Mouse (Mus musculus) right cerebral cortex, postnatal 25 days (tissue): ENCODE measurements around the gene 4930578C19Rik.
A peak's percentile ranks its signal among the peaks of the same experiment; 100 is the strongest.
"Not testable (repeated sequence)": the region's sequence is repeated elsewhere in the genome, so short reads cannot be mapped to it uniquely, and the experiment has no call there.

Experiments used
- DNase-seq: peaks from one replicate; pipeline ENCODE4 v3.0.0; 2022

4930578C19Rik gene

GRCm38 (mm10) chrX:18461198-18461601, at the start of gene 4930578C19Rik:
Gene 4930578C19Rik (minus strand): TSS chrX:18461397.
- DNase-seq, result no peak

GRCm38 (mm10) chrX:18467690-18468089, 6.5 kb upstream of the 4930578C19Rik start:
- DNase-seq, result no peak

- DNase-seq, result no peak
These were observed 1.7 kb upstream of the 4930578C19Rik start for GRCm38 (mm10) chrX:18462879-18463278.

DNA sequence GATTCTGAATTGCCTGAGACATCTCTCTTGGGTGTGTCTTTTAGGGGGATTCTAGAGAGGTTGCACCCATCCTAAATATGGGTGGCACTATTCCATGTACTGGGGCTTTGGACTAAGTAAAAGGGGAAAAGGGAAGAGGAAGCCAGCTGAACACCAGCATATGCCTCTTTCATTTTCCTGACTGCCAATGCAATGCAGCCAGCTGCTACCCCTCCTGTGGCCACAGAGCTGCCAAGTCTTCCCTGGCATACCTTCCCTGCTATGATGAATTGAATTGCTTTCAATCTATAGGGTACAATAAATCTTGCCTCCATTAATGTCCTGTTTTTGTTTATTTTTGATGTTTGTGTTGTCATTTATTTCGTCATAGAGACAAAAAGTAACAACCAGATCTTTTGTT, 9.6 kb downstream of the 4930578C19Rik start:
- DNase-seq, result no peak

GRCm38 (mm10) chrX:18442066-18442465, 19.1 kb downstream of the 4930578C19Rik start:
- DNase-seq, result peak; percentile 29

DNA sequence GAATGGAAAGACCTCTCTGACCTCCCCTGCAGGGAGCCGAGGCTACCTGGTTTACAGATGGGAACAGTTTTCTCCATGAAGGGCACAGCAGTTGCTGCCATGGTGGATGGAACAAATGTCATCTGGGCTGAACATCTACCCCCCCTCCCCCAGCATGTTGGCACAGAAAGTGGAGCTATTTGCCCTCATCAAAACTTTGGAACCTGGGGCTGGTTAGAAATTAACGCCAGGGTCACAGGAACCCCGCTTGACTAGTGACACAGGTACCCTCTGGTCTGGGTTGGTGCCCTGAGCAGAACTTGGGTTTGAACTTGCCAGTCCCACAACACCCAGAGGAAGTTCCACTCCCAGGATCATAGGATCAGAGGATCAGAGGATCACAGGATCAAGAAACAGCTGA, 35.7 kb downstream of the 4930578C19Rik start:
- no peak for DNase-seq

DNA sequence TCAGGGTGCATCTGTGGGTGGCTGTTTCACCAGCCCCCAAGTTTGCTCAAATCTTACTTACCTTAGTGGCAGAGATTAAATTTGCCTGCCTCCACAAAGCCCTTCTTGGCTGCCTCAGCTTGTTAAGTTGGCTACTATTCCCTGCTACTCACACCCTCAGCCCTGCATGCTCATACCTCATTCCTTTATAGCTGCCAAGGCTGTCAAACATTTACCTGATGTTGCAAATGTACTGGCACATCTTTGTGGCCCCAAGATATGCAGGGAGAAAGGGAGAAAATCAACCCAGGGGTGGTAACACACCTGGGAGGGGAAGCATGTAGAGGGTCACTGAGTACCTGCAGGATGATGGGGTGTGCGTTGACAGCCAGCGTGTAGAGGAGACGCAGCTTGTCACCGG, 38.0 kb downstream of the 4930578C19Rik start:
- no peak for DNase-seq

GRCm38 (mm10) chrX:18420161-18420784, 40.9 kb downstream of the 4930578C19Rik start:
- DNase-seq, result no peak

DNA sequence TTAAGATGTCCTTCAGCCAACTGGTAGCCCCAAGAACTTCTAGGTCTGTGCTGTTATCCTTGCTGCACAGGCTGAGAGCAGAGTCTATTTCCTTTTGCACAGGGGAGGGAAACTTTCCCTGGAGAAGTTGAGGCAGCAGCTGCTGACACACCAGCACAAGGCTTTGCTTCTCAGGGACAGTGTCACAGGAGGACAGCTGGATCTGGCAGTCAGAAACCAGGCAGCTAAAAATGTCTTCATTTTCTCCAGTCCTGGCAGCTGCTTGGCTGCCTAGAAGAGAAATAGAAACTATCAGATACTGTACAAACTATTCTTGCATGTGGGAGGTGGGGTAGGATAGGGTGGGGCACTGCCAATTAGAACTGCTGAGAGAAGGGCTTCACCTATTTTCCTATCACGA, 42.2 kb downstream of the 4930578C19Rik start:
- DNase-seq, result no peak

DNA sequence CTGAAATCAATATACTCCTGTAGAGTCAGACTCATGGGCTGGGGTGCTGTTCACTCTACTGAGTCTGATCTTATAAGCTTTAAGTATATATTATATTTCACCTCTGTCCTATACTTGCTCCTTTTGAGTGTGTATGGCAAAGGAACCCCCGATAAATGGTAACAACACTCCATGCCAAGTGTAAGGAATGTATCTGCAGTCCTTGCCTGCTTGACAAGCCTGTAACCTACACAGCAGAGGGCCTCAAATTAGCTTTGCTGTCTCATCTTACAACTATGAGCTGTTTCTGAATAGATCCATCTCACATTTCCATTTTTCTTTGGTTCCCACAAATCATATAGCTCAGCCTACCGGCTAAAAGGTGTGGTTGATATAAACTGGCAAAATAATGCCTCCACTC, 46.6 kb downstream of the 4930578C19Rik start:
- no peak for DNase-seq

DNA sequence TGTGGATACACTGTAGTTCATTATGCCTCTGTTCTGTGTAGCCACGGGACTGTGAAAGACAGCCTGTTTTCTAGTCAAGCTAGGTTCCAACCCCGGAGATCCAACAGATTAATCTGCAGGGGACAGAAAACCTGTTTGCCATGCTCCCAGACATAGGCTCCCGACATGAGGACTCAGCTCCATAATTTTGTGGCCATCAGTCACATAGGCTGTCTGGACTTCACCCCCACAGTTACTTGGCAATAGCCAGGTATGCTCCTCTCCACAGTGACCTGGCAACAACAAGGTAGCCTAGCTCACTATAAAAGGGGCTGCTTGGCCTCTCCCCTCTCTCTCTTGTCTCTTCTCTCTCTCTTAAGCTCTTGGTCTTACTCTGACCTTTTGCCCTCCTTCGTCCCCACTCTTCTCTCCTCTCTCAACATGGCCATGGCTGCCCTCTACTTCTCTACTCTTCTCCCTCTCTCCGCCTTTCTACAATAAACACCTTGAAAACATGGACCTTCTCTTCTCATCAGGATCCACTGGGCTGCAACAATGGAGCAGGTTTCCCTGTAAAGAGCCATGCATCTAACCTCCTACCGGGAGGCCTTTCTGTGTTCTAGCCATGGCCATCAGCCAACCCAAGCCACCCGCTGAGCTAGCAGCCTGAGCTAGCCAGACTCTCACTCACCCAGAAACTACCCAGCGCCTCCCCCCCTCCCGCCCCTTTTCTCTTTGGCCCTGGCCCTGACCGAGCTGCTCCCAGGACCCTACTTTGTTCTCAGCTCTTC, 49.9 kb downstream of the 4930578C19Rik start:
- DNase-seq, result no peak

DNA sequence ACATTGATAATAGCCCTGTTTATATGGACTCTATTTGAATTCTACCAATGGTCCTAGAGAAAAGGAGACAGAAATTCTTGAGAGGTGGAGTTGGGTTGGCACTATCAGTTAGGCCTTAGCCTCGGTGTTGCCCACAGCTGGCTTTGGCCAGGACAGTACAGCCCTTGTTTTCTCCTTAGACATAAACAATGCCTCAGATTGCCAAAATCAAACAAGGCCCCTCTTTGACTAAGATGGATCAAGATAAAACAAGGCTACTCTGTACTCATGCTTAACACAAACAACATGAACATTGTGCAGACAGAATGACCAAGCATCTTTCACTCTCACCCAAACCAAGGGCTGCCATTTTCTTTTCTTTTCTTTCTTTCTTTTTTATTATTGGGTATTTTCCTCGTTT, 51.6 kb downstream of the 4930578C19Rik start:
- DNase-seq, result no peak

- no peak for DNase-seq
These were observed 58.9 kb downstream of the 4930578C19Rik start for GRCm38 (mm10) chrX:18402296-18402695.

- no peak for DNase-seq
These were observed 64.5 kb downstream of the 4930578C19Rik start for GRCm38 (mm10) chrX:18396700-18397099.

GRCm38 (mm10) chrX:18384181-18384580, 77.0 kb downstream of the 4930578C19Rik start:
- not testable (repeated sequence) for DNase-seq
